Mouse (Mus musculus) layer of hippocampus, postnatal 10 days (tissue): ENCODE data around the gene Rasal3. TPM values are rescaled to one million over a fixed set of nuclear protein-coding genes. Genes with fewer than 3 reads are reported as not detected.
A peak's percentile ranks its signal among the peaks of the same experiment; 100 is the strongest.

Source experiments
- DNase-seq, 2 experiments: peaks; one replicate each; pipeline ENCODE4 v3.0.0; 2021; ENCODE audit warnings: low spot score in 2 of 2
- total RNA-seq, 2 experiments: library from RNA; stranded (reverse); gene quantifications; 2 replicates each; pipeline ENCODE4 v1.2.3; 2021

Gene Rasal3
- total RNA-seq, 2 experiments from 2014 or later, result 3.2 to 3.6 TPM

GRCm38 (mm10) chr17:32389101-32389659, 14.2 kb downstream of the Rasal3 start, which contains the start of gene Wiz:
Wiz (minus strand) TSS chr17:32389439.
- DNase-seq, result peak; percentile 95 to 96

- no peak for DNase-seq
These were observed 14.8 kb downstream of the Rasal3 start for GRCm38 (mm10) chr17:32388370-32389100.

- no peak for DNase-seq
These were observed 15.4 kb downstream of the Rasal3 start for GRCm38 (mm10) chr17:32387986-32388369.

GRCm38 (mm10) chr17:32386659-32387432, 16.5 kb downstream of the Rasal3 start:
- peak in 1 of 2 experiments; percentile 51 for DNase-seq

- no peak for DNase-seq
These were observed 19.7 kb downstream of the Rasal3 start for GRCm38 (mm10) chr17:32383661-32384060.

GRCm38 (mm10) chr17:32382576-32382975, 20.8 kb downstream of the Rasal3 start:
- peak; percentile 72 to 78 for DNase-seq

GRCm38 (mm10) chr17:32378786-32379185, 24.6 kb downstream of the Rasal3 start:
- no peak for DNase-seq

- no peak for DNase-seq
These were observed 26.2 kb downstream of the Rasal3 start for GRCm38 (mm10) chr17:32377137-32377536.

GRCm38 (mm10) chr17:32376475-32376874, 26.9 kb downstream of the Rasal3 start:
- no peak for DNase-seq

- no peak for DNase-seq
These were observed 34.3 kb downstream of the Rasal3 start for GRCm38 (mm10) chr17:32368991-32369578.

- no peak for DNase-seq
These were observed 35.7 kb downstream of the Rasal3 start for GRCm38 (mm10) chr17:32367706-32368105.

- DNase-seq, result no peak
These were observed 38.1 kb downstream of the Rasal3 start for GRCm38 (mm10) chr17:32365296-32365695.

- no peak for DNase-seq
These were observed 38.5 kb downstream of the Rasal3 start for GRCm38 (mm10) chr17:32364850-32365249.

- DNase-seq, result peak; percentile 85 to 91
These were observed 39.1 kb downstream of the Rasal3 start for GRCm38 (mm10) chr17:32364331-32364730.

- DNase-seq, result no peak
These were observed 39.5 kb downstream of the Rasal3 start for GRCm38 (mm10) chr17:32363821-32364301.

GRCm38 (mm10) chr17:32362686-32363085, 40.7 kb downstream of the Rasal3 start:
- DNase-seq, result no peak

- DNase-seq, result no peak
These were observed 43.5 kb downstream of the Rasal3 start for GRCm38 (mm10) chr17:32359928-32360327.

GRCm38 (mm10) chr17:32358943-32359340, 44.4 kb downstream of the Rasal3 start:
- no peak for DNase-seq

GRCm38 (mm10) chr17:32358192-32358942, 45.0 kb downstream of the Rasal3 start:
- DNase-seq, result no peak
